Comparison of ENCODE assay signal across 8 mouse cellular contexts in the genomic region with DNA sequence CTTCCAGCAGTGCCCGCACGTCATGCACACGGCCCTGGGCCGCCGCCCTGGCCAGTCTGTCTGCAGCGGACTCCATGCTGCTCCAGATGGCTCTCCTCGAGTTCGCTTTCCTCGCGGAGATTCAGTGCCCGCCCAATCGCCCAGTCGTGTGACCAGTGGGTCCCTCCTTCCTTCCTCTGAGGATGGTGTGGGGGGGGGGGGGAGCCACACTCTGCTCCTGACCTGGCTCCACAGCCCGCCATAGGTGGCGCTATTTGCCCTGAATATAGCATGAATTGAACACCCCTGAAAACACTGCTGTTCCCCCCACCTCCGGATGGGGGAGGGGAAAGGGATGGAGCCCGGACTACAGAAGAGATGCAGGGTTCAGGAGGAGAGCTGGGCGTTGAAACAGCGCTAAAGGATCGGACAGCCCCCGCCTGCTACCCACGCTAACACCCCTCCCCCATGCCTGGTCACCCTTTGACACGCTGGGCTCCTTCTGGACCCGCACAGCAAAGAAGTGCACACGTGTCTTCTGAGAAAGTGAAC. TPM values are rescaled to one million over a fixed set of nuclear protein-coding genes. Genes with fewer than 3 reads are reported as not detected.
A peak's percentile ranks its signal among the peaks of the same experiment; 100 is the strongest.
DNase-seq lines count a peak whose midpoint lies in the region; ATAC-seq lines count a peak whose summit lies in the region.

No protein-coding gene starts in this region.

- no peak overlapping the region for H3K27ac ChIP-seq in limb, embryonic 11.5 days (replicated peaks; ENCODE audit: low read depth, low read length)
- no peak overlapping the region for H3K27ac ChIP-seq in midbrain, embryonic 15.5 days

- no peaks in the 10 kb centered on the region for H3K9me3 ChIP-seq in limb, embryonic 11.5 days (ENCODE audit: control insufficient read depth, low read length)
- H3K9me3 ChIP-seq in midbrain, embryonic 15.5 days: no peaks in the 10 kb centered on the region

- no peak overlapping the region for H3K4me3 ChIP-seq in limb, embryonic 11.5 days (ENCODE audit: low read depth, low read length)
- H3K4me3 ChIP-seq in midbrain, embryonic 15.5 days: no peak overlapping the region

- ATAC-seq in granulocyte monocyte progenitor cell, adult 5-6 weeks (replicated peaks; ENCODE audit: poor library complexity, severe bottlenecking): peak; percentile 80
- peak; percentile 85 for ATAC-seq in limb, embryonic 11.5 days (ENCODE audit: insufficient number of reproducible peaks, low FRiP score, low TSS enrichment, low read depth)
- peak; percentile 75 for ATAC-seq in midbrain, embryonic 15.5 days (replicated peaks)

- H3K36me3 ChIP-seq in limb, embryonic 11.5 days (ENCODE audit: control insufficient read depth, insufficient read depth, low read length): no peaks in the 10 kb centered on the region
- no peaks in the 10 kb centered on the region for H3K36me3 ChIP-seq in midbrain, embryonic 15.5 days (replicated peaks)

- peak; percentile 76 for DNase-seq in ES-CJ7 (ENCODE audit: low read depth, low spot score)
- peak; percentile 23 for DNase-seq in adrenal gland, adult 8-10 months
- peak; percentile 72 for DNase-seq in limb, embryonic 11.5 days (ENCODE audit: low spot score)
- DNase-seq in right cerebral cortex, postnatal 4 days: no peak
- no peak for DNase-seq in layer of hippocampus, adult 9-10 months (ENCODE audit: low spot score)
- DNase-seq in cerebellum, adult 8-10 months: no peak

- H3K9ac ChIP-seq in limb, embryonic 11.5 days (ENCODE audit: low read length): no peak overlapping the region
- no peak overlapping the region for H3K9ac ChIP-seq in midbrain, embryonic 15.5 days

- 0% methylated on average over 25 of the region's 25 CpGs for WGBS in limb, embryonic 11.5 days
- WGBS in midbrain, embryonic 15.5 days: under 1% methylated on average over 25 of the region's 25 CpGs

- peak overlapping the region; percentile 13; the same call in 1 of the 2 replicates for H3K4me2 ChIP-seq in limb, embryonic 11.5 days (ENCODE audit: low read depth, severe bottlenecking)
- no peak overlapping the region for H3K4me2 ChIP-seq in midbrain, embryonic 15.5 days

- H3K4me1 ChIP-seq in limb, embryonic 11.5 days (ENCODE audit: control insufficient read depth, insufficient read depth, low read length): peaks cover 3% of the 10 kb centered on the region; the same call in 1 of the 2 replicates
- peaks cover 5% of the 10 kb centered on the region for H3K4me1 ChIP-seq in midbrain, embryonic 15.5 days

- peaks cover 50% of the 10 kb centered on the region for H3K27me3 ChIP-seq in limb, embryonic 11.5 days (ENCODE audit: control insufficient read depth, insufficient read depth, low read length)
- H3K27me3 ChIP-seq in midbrain, embryonic 15.5 days (replicated peaks): peaks cover 76% of the 10 kb centered on the region

RNA-seq across cellular contexts. Expression of gene Cdkn2a, which starts 12.4 kb away (rescaled TPM):
- 10 to 100 TPM; 15.7 to 17.8 (median 17.1) TPM for total RNA-seq in adrenal gland, adult 8-10 months (2022)
- not detected in 2 replicates for total RNA-seq in granulocyte monocyte progenitor cell, adult 5-6 weeks (2014; fragmentation: Nextera tagmentation)
- total RNA-seq in granulocyte monocyte progenitor cell, adult 5-6 weeks (2017): not detected in 2 replicates
- polyA plus RNA-seq in limb, embryonic 11.5 days (2014; fragmentation: Nextera tagmentation; extraction: Ambion mirVana): not detected in 2 replicates
- not detected in 2 replicates for polyA plus RNA-seq in midbrain, embryonic 15.5 days (2015; fragmentation: Nextera tagmentation; extraction: Ambion mirVana)

RNA-seq across cellular contexts. Expression of gene Cdkn2b, which starts 28.7 kb away (rescaled TPM):
- total RNA-seq in adrenal gland, adult 8-10 months (2022): 10 to 100 TPM; 12.2 to 14.8 (median 13.5) TPM
- total RNA-seq in granulocyte monocyte progenitor cell, adult 5-6 weeks (2014; fragmentation: Nextera tagmentation): not detected in 2 replicates
- not detected in 2 replicates for total RNA-seq in granulocyte monocyte progenitor cell, adult 5-6 weeks (2017)
- polyA plus RNA-seq in limb, embryonic 11.5 days (2014; fragmentation: Nextera tagmentation; extraction: Ambion mirVana): 0.65 and 1.2 TPM in 2 replicates
- polyA plus RNA-seq in midbrain, embryonic 15.5 days (2015; fragmentation: Nextera tagmentation; extraction: Ambion mirVana): 0.71 and 1.1 TPM in 2 replicates

Comparison
In these comparisons a context has a peak if more than half of its experiments do, and no peak if none do; other contexts are left out.
1. DNase-seq: peak in ES-CJ7 (single experiment), adrenal gland, adult 8-10 months (single experiment) and limb, embryonic 11.5 days (single experiment); none in right cerebral cortex, postnatal 4 days (single experiment), layer of hippocampus, adult 9-10 months (single experiment) and cerebellum, adult 8-10 months (single experiment).
2. RNA of gene Cdkn2a, which starts 12.4 kb away (total RNA-seq): 15.7 to 17.8 TPM in adrenal gland, adult 8-10 months; not detected in granulocyte monocyte progenitor cell, adult 5-6 weeks; every median in the first group is over 10 times any median in the second.
3. RNA of gene Cdkn2b, which starts 28.7 kb away (total RNA-seq): 12.2 to 14.8 TPM in adrenal gland, adult 8-10 months; not detected in granulocyte monocyte progenitor cell, adult 5-6 weeks; every median in the first group is over 10 times any median in the second.
4. Peak in every context shown above with its lines, with median percentiles within 50 percentile points of each other: ATAC-seq.